Mouse (Mus musculus): Measurements from ENCODE around the gene Sipa1l3. TPM values are rescaled to one million over a fixed set of nuclear protein-coding genes. Genes with fewer than 3 reads are reported as not detected.

The Sipa1l3 gene
- total RNA-seq (2021) = 10 to 100 TPM; 15.7 to 15.9 TPM
- long read RNA-seq, experiment 1, partial matches to known transcripts = 3 of 3 reads
- long read RNA-seq, experiment 1, other reads (novel, unspliced or antisense) = 0 of 3 reads
- long read RNA-seq, experiment 2, partial matches to known transcripts = 2 of 3 reads
- long read RNA-seq, experiment 2, other reads (novel, unspliced or antisense) = 0 of 3 reads

DNA sequence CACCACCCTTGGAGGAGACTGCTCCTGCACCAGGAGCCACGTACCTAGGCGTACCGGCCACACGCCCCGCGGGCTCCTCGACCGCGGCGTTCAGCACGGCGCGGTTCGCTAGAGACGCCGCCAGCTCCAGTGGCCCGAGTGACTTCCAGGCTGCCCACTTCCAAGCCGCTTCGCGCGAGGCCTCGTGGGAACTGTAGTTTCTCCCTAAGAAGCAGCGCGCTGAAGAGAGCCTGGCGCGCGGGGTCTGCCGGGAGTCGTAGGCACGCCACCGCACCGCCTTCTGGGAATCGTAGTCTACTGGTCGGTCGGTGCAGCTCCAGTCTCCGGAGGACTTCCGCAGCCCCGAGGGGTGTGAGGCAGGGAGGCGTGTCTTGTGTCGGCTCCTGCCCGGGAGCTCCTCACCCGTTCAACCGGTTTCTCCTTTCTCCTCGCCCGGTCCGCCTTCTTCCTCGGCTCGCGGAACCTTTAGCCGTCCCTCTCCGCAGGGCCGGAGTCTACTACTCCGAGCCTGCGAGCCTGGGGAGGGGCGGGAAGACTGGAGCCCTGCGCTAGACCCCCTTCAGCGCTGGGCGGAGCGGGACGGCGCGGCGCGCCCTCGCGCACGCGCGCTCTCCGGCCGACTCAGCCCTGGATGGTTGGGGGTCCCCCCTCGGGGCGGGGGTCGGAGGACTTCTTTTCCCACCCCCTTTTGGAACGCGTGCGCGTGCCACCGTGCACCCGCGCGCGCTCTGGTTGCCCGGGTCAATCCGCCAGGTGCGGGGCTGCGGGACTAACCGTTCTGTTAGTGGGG is at the start of gene Sipa1l3:
Gene Sipa1l3, minus strand, starts transcription at position 221 of the 790 bp plus-strand sequence.
- intact Hi-C loops (cut with DNase I) = loop anchor here (5.0 kb wide), 2 partner anchors 56 to 86 kb away; no protein-coding TSS in a partner anchor

DNA sequence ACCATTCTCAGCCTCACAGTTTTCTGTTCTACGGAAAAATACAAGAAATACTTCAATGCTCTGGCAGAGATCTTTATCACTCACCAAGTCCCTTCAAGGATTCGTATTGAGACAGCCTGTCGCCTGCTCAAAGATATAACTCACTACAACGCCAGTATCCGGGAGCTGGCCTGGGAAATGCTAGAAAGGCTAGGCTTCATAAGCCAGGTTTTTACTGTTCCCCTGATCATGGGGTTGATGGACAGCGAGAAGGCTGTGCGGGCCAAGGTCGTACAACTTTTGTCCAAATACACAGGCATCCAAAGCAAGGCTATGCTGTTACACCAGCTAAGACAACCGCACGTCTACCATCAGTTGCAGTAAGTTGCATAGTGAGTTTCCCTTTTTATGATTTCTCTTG is 44.6 kb upstream of the Sipa1l3 start:
- DNase-seq = no peak
- intact Hi-C loops (cut with DNase I) = no loop called here

More for the DNA sequence above, at the start of gene Sipa1l3:
- DNase-seq = peak; percentile 95 to 97

DNA sequence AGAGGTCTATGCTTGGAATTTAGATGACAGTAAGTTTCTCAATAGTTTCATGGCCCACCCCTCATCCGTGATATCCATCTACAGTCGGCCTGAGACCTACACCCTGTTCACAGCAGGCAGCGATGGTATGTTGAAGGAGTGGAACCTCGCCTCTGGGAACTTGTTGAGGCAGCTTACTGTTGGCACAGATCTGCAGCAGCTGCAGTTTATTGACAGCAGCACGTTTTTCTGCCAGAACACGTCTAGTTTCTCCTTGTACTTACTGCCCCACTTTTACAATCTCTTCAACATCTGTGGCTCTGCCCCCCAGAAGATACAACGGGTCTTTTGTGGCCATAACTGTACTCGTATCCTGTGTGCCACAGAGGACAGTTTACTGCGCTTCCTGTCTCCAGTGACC is 42.6 kb upstream of the Sipa1l3 start:
- no peak for DNase-seq
- intact Hi-C loops (cut with DNase I) = no loop called here

DNA sequence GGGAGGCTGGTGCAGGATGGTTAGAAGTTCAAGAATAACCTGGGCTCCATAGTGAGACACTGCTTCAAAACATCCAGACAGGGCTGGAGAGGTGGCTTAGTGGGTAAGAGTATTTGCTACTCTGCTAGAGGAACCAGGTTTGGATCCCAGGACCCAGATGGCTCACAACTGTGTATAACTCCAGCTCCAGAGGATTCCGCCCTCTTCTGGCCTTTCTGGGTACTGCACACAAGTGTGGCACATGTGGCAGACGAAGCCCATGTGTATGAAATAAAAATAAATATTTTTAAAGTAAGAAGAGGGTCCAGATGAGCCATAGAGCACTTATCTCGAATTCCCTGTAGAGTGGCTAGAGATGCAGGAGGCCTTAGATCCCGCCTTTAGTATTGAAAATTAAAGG is 40.8 kb upstream of the Sipa1l3 start:
- intact Hi-C loops (cut with DNase I) = no loop called here
- peak in 1 of 2 experiments; percentile 16 for DNase-seq

DNA sequence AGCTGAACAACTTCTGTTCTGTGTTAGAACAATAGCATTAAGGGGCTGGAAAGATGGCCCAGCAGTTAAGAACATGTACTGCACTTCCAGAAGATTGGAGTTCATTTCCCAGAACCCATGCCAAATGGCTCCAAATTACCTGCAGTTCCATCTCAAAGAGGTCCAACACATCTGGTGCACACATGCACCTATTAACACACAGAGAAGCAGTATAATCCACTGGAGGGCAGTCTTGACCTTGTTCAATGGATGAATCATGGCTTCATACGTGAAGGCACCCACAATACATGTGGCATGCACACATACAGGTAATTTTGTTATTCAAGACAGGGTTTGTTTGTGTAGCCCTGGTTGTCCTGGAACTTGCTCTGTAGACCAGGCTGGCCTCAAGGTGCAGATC is 40.3 kb upstream of the Sipa1l3 start:
- intact Hi-C loops (cut with DNase I) = no loop called here

DNA sequence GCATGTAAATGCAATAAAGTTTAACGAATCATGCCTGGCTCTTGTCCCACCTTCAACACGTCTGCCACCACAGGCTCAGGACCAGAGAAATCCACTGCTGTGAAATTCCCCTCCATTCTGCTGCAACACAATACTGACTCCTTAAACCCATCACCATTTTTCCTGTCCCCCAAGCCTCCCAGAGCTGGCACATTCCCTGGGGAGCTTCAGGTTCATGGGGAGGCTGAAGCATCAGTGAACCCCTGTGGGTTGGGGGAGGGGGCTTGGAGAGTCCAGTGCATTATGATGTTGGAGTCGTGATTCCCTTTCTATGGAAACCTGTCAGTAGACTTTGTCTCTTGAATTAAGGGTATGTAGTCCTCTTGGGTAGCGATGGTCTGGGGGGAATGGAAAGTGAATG is 37.8 kb upstream of the Sipa1l3 start:
- DNase-seq = no peak
- intact Hi-C loops (cut with DNase I) = no loop called here

More for the DNA sequence above, 40.3 kb upstream of the Sipa1l3 start:
- DNase-seq = no peak

DNA sequence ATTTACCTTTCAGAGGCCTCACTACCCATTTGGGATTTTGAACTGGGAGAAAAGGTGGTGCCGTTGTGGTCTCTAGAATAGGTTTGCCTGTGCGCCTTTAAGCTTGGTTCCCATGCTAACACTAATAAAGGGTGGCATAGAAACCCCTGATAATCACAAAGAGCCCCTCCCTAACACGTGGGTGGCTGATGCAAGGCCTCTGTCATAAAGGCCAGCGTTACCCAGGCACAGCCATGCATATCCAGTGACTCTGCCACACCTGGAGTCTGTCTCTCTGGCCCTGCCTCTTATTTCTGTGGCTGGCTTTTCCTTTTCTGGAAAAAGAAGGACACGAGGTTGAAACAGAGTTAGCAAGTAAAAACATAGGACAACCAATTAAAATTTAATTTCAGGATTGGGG is 37.1 kb upstream of the Sipa1l3 start:
- DNase-seq = no peak
- intact Hi-C loops (cut with DNase I) = no loop called here

DNA sequence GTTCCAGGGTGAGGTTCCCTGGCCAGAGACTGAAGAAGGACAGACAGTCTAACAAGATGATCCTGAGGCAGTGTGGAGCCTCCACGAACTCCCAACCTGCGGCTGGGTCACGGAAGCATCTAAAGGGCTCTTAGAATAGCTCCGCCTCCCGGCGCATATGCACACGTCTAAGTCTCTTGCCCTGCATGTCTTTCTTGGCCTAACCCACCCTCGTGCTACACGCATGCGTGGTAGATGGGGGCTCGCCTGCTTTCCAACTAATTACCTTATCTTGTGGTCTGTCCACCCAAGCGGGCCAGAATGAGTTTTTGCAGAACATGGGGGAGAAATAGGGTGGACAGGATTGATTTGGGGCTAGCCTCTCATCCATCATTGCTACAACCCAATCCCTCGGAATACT is 36.6 kb upstream of the Sipa1l3 start:
- no peak for DNase-seq
- intact Hi-C loops (cut with DNase I) = no loop called here

DNA sequence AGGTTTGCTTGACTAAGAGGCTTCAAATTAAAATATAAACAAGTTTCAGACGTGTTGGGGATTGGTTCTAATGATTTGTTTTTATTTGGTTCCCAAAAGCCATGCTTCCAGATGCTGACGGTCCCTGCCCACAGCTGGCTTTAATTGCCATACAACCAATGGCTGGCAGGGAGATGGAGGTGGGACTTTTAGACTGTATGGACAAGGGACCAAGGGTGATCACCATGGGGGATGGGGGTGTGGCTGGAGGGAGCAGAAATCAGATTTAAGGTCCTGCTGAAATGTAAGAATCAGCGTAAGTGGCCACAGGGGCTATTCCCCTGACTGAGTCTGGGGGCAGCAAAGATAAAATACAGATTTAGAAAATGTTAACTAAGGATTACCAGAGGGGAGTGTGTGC is 32.2 kb upstream of the Sipa1l3 start:
- intact Hi-C loops (cut with DNase I) = no loop called here

DNA sequence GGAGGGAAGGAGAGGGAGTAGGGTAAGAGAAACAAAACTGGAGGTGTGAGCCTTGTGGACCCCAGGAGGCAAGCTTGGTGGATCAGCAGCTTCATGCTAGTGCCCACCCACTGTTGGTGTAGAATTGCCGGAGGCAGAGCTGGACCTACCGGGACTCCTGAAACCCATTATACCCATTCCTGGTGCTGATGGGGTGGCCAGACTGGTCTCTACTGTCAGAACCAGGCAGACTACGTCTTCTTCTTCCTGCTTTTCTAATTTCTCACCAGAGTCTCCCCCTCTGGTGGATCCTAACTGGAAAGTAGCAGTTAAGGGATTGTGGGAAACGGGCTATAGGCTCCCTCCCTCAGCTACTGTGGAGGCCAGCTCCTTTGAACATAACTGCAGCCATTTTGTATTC is 23.2 kb upstream of the Sipa1l3 start:
- intact Hi-C loops (cut with DNase I) = no loop called here
- DNase-seq = no peak

More for the DNA sequence above, 32.2 kb upstream of the Sipa1l3 start:
- no peak for DNase-seq

DNA sequence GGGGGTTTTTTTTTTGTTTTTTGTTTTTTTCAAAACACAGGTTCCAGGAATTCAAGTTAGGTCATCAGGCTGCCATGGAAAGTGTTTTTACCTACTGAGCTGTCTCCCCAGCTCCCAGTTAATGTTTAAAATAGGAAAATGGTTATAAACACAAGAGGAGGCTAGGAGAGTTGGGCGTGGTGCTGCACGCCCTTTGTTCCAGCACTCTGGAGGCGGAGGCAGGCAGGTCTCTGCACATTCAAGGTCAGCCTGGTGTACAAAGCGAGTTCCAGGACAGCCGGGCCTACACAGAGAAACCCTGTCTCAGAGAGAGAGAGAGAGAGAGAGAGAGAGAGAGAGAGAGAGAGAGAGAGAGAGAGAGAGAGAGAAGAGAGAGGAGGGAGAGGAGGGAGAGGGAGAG is 22.7 kb upstream of the Sipa1l3 start:
- no peak for DNase-seq
- intact Hi-C loops (cut with DNase I) = no loop called here

DNA sequence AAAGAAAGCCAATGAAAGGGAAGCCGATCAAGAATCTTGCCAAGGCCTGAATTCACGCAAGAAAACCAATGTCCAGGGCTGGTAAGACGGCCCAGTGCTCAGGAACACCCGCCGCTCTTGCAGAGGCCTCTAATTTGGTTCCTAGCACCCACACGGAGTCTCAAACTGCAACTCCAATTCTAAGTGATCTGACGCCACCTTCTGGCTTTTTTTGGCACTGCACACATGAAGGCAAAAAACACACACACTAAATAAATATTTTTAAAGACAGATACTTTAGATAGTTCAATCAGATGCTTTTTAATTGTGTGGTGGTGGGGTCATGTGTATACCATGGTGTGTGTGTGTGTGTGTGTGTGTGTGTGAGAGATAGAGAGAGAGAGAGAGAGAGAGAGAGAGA is 22.2 kb upstream of the Sipa1l3 start:
- intact Hi-C loops (cut with DNase I) = no loop called here

DNA sequence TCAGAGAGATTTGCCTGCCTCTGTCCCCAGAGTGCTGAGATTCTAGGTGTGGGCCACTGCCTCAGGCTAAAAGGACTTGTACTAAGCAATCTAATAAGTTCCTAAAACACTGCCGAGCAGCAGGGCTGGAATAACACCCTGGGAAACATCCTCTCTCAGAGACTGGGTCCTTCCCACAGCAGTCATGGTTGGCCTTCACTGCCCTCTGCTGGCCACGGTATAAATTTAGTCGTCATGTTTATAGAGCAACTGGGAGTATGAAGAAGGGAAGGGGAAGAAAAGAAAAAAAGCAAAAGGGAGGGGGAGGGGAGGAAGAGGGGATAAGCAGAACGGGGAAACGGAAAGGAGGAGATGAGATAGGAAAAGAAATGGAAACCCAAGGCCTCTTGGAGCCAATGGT is 5.3 kb upstream of the Sipa1l3 start:
- intact Hi-C loops (cut with DNase I) = loop anchor here (5.0 to 10.0 kb wide), 3 partner anchors 216 to 479 kb away; no protein-coding TSS in a partner anchor
- DNase-seq = peak; percentile 83 to 88

More for the DNA sequence above, 22.2 kb upstream of the Sipa1l3 start:
- no peak for DNase-seq

DNA sequence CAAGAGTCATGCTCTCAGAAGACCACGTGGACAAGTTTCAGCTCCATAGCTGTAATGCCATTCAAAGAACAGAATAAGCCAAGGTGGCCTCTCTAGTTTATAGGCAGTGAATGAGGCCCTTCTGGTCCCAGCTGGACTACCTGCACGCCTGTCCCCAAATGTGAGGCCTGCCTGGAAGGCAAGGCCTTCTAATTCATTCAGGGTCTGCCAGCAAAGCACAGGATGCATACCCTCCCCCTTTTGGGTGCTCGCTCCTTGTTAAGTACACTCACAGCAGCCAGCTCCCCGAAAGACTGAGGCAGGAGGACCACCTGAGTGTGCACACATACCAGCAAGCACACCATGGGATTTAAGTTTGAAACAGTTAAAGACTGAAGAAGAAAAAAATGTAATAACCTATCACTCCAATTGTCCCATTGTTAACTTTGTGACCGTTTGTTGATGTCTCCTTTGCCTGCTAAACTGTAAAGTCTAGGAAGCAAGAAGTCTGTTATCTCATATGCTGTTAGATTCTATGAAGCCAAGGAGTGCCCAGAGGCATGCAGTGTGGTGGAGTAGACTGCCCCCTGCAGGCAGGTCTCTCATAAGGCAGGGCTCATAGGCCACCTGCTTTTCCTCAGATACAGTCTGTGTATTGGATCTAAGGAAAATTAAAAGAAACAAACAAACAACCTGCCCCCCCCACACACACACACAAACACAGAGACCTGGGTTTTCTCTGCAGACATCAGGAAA is 3.6 kb upstream of the Sipa1l3 start:
- intact Hi-C loops (cut with DNase I) = loop anchor here (1.0 to 10.0 kb wide), 4 partner anchors 139 to 477 kb away; no protein-coding TSS in a partner anchor
- peak; percentile 88 to 91 for DNase-seq

DNA sequence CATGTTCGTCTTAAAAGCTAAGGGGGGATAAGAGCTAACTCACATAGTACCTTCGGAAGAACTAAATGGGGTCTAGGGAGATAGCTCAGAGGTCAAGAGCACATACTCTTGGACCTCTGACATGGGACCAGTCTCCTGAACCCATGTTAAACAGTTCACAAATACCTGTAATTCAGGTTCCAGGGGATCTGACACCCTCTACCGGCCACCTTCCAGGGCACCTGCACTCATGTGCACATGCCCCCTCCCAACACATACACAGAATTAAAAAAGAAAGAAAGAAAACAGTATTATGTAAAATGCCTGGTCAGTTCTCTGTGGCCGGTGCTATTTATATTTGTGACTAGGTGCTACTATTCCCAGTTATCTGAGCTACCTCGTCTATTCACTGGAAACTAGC is 2.9 kb upstream of the Sipa1l3 start:
- DNase-seq = no peak
- intact Hi-C loops (cut with DNase I) = loop anchor here (5.0 to 10.0 kb wide), 3 partner anchors 214 to 477 kb away; no protein-coding TSS in a partner anchor

DNA sequence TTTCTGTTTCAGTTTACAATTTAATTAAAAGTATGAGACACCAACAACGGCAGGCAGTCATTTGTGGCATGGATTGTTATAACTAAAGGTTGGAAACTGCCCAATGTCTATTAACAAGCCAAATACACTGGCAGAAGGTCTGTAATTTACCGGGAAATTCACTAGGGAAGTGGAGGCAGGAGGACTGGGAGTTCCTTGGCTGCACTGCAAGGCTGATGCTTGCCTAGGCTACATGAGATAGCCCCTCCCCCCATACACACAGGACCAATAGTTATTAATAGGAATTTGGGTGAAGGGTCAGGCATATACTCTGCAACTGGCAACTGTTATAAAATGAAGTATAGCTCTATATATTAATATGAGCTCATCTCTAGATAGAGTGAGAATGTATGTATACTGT is 2.4 kb upstream of the Sipa1l3 start:
- intact Hi-C loops (cut with DNase I) = loop anchor here (5.0 to 10.0 kb wide), 3 partner anchors 213 to 476 kb away; no protein-coding TSS in a partner anchor
- no peak for DNase-seq

DNA sequence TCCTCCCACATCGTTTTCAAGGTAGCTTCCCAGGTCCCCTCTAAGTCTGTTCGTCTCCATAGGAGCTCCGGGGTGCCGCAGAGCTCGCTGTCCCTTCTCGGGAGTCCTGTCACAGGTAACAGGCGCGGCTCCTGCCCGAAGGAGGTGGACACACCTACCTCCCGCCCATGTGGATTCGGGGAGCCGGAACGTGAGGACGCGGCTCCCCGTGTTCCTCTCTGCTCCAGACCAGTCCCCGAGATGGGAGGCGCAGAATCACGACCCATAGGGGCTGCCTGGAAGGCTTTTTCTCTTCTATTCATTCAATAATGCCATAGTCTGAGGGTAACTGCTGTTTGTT is 740 bp upstream of the Sipa1l3 start:
- intact Hi-C loops (cut with DNase I) = loop anchor here (5.0 kb wide), 2 partner anchors 57 to 87 kb away; no protein-coding TSS in a partner anchor
- no peak for DNase-seq

DNA sequence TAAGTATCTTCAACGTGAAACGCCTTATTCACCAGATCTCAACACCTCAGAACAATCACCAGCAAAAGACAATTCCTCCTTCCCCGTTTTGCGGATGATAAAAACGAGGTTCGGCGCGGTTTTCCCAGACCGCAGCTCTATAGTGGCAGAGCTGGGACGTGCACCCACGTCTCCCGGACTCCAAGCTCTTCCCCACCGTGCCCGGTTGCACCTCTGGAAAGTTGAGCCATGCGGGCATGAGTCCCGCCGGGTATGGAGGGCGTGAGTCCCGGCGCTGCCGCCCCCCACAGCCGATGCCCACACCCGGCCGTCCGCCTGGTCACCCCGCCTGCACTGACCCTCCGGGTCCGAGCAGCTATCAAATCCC is 404 bp downstream of the Sipa1l3 start:
- no peak for DNase-seq
- intact Hi-C loops (cut with DNase I) = loop anchor here (5.0 kb wide), 2 partner anchors 56 to 86 kb away; no protein-coding TSS in a partner anchor

DNA sequence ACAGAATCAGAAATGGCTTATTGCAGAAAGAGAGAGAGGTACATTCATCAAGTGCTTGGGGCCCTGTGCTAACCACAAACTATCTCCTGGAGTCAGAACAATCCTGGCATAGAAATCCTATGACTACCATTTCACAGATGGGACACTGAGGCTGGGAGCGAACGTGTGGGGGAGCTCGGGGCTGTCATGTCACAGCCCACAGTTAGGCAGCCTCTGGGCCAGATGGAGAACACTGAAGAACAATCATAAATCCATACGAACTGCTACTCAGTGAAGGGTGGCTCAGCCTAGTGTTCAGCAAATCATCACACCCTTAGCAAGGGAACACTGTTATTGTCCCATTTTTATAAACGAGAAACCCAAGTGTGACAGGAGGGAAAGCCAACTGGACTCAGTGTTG is 1.3 kb downstream of the Sipa1l3 start:
- intact Hi-C loops (cut with DNase I) = loop anchor here (5.0 kb wide), 2 partner anchors 55 to 85 kb away; no protein-coding TSS in a partner anchor
- DNase-seq = no peak

DNA sequence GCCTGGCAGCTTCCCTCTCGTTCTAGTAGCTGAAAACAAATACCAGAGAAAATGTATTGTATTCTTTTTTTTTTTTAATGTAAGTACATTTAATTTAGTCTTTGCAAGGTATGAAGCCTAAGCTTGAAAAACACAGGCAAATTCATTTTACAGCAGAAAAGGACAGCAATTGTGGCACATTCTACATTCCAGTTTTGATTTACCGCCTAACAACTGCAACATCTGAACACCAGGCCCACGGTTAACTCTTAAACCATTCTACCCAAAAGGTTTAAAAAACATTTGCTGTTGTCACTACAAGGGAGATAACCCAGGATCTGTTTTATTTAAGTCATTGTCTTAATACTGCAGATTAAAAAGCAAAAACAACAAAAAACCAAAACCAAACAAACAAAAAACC is 2.8 kb downstream of the Sipa1l3 start:
- intact Hi-C loops (cut with DNase I) = loop anchor here (5.0 kb wide), 2 partner anchors 53 to 83 kb away; no protein-coding TSS in a partner anchor
- DNase-seq = no peak

DNA sequence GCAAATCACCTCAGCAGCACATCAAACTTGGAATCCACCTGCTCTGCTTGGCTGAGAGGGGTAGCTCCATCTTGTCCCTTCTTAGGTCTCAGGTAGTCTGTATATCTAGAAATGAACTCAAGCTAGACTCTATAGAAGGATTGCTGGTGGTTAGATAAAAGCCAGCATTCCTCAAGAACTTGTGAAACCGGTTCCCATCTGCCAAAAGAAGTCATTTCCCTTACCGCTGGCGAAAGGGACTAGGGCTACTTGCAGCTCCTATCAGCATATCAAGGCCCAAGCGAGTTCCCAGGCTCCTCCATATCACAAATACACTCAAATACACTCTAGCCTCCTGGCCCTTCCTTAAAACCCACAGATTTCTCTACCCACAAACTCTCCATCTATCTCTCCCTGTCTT is 5.7 kb downstream of the Sipa1l3 start:
- DNase-seq = no peak
- intact Hi-C loops (cut with DNase I) = no loop called here

Measured in heart, postnatal 14 days (tissue).